Mouse (Mus musculus) megakaryocyte, embryonic 14.5 days (primary cell): Measurements from ENCODE around the gene Dennd5a.

Source experiments
- FLI1 ChIP-seq: IDR thresholded peaks from 2 replicates; pipeline ENCODE4 v1.6.1; 2012; ENCODE audit warnings: low read length, inconsistent platforms, mixed read lengths
- GATA1 ChIP-seq: IDR thresholded peaks from 3 replicates; pipeline ENCODE4 v1.6.1; 2012; ENCODE audit warnings: mixed read lengths, low read length, inconsistent platforms, borderline replicate concordance

DNA sequence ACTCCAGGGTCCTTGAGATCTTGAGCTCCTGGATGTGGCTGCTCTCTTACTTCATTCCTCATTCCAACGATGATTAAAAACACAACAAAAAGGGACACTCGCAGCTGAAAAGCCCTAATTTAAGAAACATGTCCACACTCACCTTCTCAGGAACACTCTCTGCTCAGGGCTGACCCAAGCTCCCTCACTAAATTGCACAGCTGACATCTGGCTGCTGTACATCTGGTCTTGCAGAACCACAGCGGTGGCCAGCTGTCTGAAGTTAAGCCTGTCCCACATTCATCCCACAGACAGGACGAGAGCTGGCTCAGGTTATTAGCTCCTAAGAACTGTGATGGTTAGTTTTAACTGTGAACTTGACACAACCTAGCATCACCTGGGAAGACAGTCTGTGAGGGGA is 68.5 kb downstream of the Dennd5a start:
- TF ChIP-seq GATA1 (no peak), FLI1 (no peak)
